Mouse (Mus musculus) left cerebral cortex, adult 2 months (tissue): ENCODE data around the gene Eda2r. TPM values are rescaled to one million over a fixed set of nuclear protein-coding genes. Genes with fewer than 3 reads are reported as not detected.

ENCODE experiments used
- DNase-seq, 2 experiments: peaks; one replicate each; pipeline ENCODE4 v3.0.0; 2021 to 2022; ENCODE audit warnings: low spot score in 2 of 2, mixed read lengths in 1 of 2; ENCODE audit errors: extremely low spot score in 1 of 2
- H3K27ac ChIP-seq: fragments of 200-600 bp; 2 replicates; pipeline ENCODE4 v1.8.1; 2022
- H3K4me3 ChIP-seq: fragments of 200-600 bp; 2 replicates; pipeline ENCODE4 v1.8.1; 2022
- CTCF ChIP-seq: fragments of 200-600 bp; IDR thresholded peaks from 2 replicates; pipeline ENCODE4 v1.8.1; 2022; ENCODE audit warnings: antibody characterized with exemption, mild to moderate bottlenecking, moderate library complexity
- intact Hi-C: fragments of 180-260 bp; cut with DNase I; formaldehyde crosslinking; loops from one replicate; pipeline ENCODE4 v1.15.1; 2025
- long read RNA-seq, 2 experiments: library from polyadenylated mRNA; stranded (forward); transcript quantifications; one replicate each; pipeline ENCODE4 v2.0.0; 2021; ENCODE audit warnings: borderline mapping rate in 2 of 2
- total RNA-seq, 2 experiments: library from RNA; stranded (reverse); gene quantifications; 2 replicates each; pipeline ENCODE4 v1.2.3; 2021

Gene Eda2r
- total RNA-seq, result not detected
- long read RNA-seq, experiment 1, result 0 reads
- long read RNA-seq, experiment 2, result 0 reads

DNA sequence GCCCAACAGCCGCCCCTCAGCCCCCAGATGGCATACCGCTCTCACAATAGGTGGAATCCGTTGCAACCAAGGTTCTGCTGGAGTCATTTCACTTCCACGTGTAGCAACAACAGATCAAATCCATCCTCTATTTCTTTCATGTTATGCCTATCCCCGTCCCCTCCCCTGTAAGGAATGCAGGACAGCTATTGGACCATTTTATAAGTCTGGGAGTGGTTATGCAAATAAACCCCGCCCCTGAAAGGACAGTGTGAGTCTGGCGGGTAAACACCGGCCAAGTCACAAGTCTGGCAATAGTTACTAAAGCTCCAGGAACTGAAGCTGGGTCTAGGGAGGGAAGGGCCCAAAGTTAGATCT lies at the start of gene Eda2r:
Eda2r (minus strand) TSS at position 152 of the 357 bp plus-strand sequence.
- Histone ChIP-seq H3K4me3 (no peak within 1 kb of the TSS), H3K27ac (no peak within 1 kb of the TSS)
- intact Hi-C loops, result no loop called here
- no peak for TF ChIP-seq CTCF
- no peak for DNase-seq

DNA sequence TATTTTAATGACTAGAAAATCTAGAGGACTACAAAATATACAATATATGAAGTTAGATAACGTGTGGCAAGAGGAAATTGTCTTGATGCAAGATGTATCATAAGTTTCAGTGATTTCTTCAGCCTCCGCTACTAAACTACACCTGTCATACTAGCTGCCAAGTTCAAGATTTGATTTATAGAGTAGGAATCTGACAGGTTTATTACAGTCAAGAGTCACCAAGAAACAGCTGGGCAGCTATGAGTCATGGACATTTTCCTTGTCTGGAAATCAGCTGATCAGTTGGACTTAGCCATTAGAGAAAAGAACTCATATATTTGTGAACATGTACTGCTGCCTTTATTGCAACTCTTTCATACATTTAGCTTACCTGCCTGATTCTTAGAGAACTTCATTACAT lies 20.9 kb upstream of the Eda2r start:
- Histone ChIP-seq H3K4me3 (no peak overlapping the region), H3K27ac (no peak overlapping the region)
- TF ChIP-seq CTCF, result no peak
- no peak for DNase-seq
- intact Hi-C loops, result no loop called here

DNA sequence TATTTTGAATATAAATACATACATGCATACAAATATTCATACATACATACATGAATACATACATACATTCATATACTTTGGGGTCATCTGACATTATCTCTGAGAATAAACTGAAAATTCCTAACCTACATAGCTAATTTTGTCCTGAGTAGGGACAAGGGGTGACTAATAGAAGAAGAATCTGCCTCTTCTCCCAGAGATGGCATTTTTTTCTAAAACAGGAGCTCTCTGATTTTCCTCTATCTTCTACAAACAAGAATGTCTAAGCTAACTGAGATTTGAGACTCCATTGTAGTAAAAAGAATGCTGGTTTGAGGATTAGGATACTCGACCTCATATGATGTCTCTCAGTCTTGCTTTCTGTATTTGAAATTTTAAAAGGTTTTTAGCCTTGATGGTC lies 1.1 kb upstream of the Eda2r start:
- TF ChIP-seq CTCF, result no peak
- no peak for DNase-seq
- no peak overlapping the region for H3K4me3 ChIP-seq
- H3K27ac ChIP-seq, result no peak overlapping the region
- intact Hi-C loops, result no loop called here

DNA sequence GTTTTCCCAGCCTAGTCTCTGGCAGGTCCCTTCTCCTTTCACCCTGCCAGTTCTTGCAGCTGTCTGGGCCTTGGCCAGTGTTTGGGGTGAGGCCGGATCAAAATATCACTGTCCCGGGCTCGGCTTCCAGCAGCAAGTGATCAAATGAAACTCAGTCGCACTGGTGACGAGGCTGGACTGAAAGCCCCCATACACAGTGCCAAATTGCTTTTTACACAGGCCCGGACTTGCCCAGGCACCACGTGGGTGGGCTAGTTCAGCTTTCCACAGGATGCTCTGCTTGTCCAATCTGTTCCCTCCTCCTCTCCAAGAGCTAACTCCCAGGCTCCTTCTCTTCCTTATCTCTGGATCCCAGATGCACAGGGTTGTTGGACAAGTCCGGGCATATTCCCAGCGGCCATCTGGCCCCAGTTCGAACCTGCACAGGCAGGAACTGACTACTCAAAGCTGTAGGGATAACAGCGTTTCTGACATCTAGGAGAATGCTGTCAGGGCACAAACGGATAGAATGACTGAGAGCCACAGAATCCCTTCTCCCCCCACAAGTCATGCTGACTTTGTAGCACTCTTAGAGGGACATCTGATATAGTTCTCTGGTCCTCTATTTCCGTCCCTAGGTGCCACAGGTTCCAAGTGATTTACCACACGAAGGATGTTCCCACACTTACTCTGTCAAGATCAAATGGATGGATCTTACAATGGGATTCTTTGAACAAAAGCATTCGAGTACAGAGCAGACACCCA lies 523 bp downstream of the Eda2r start:
- no peak overlapping the region for H3K27ac ChIP-seq
- H3K4me3 ChIP-seq, result no peak overlapping the region
- DNase-seq, result no peak
- no peak for TF ChIP-seq CTCF
- intact Hi-C loops, result no loop called here

DNA sequence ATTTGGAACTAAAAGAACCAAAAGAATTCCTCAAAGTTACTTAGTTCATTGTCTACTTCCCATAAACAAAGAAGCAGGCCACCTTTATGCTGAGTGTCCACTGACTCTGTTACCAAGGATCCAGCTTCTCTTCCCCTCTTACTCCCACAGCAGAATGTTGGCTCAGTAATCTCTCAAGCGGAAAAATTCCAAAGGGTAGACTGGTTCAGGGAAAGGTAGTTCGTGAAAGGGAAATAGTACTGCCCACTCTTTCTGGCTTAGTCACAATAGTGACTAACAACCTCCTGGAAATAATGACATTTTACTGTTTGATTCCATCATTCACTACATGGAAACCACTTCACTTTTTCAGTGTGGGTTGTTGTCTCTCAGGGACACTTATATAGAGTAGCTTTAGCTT lies 4.2 kb downstream of the Eda2r start:
- DNase-seq, result no peak
- Histone ChIP-seq H3K4me3 (no peak overlapping the region), H3K27ac (no peak overlapping the region)
- intact Hi-C loops, result no loop called here
- TF ChIP-seq CTCF, result no peak

DNA sequence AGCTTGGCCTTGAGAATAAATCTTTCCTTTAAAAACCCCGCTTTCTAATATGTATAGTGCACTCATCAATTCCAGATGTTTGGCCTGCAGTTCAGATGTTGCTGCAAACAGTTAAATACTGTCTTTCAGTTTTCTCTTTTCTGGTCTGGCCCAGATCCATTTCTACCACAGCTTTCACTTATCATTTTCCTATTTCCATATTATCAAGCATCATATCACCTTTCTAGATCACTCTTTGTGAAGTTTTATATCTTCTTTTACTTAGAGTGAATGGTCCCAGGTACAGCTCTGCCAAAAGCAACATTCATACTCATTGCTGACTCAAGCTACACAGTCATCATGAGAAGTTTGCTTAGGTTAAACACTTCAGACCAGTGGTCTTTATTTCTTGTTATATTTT lies 7.8 kb downstream of the Eda2r start:
- intact Hi-C loops, result no loop called here
- Histone ChIP-seq H3K4me3 (no peak overlapping the region), H3K27ac (no peak overlapping the region)
- no peak for TF ChIP-seq CTCF
- no peak for DNase-seq

DNA sequence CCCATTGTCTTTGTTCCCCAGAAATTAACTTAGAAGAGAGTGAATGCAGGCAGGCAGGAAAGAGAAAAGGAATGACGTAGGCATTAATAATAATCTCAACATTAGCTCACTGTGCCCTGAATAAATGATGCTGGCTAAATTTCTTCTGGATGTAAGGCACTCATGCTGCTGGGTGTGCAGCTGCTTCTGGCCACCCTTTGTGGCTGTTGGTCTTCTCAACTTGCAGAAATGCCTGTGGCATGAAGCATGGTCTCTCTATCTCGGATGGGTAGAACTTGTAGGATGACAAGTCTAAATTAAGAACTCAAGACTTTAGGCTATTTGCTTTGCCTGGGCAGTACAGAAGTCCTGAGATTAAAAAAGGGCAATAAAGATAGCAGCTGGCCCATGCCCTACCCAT lies 8.3 kb downstream of the Eda2r start:
- H3K4me3 ChIP-seq, result no peak overlapping the region
- TF ChIP-seq CTCF, result no peak
- DNase-seq, result no peak
- intact Hi-C loops, result no loop called here
- no peak overlapping the region for H3K27ac ChIP-seq

DNA sequence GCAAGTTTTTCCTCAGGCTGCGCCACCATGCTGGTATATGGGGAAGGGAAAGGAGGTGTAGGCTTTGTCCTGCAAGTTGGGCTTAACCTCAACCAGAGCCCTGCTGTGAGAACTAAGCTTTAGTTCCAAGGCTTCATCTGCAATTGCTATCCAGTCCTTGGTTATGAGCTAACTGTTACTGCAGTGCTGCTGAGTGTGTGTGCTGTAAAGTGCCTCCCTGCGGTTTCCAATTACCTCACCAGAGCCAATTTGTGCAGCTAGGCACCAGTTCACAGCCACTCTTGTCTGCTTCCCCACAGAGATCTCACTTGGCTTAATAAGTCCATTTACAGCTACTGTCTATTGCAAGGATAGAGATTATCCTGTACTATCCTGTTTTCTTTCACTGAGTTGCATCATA lies 16.1 kb downstream of the Eda2r start:
- DNase-seq, result no peak
- H3K4me3 ChIP-seq, result no peak overlapping the region
- no peak for TF ChIP-seq CTCF
- no peak overlapping the region for H3K27ac ChIP-seq
- intact Hi-C loops, result no loop called here

DNA sequence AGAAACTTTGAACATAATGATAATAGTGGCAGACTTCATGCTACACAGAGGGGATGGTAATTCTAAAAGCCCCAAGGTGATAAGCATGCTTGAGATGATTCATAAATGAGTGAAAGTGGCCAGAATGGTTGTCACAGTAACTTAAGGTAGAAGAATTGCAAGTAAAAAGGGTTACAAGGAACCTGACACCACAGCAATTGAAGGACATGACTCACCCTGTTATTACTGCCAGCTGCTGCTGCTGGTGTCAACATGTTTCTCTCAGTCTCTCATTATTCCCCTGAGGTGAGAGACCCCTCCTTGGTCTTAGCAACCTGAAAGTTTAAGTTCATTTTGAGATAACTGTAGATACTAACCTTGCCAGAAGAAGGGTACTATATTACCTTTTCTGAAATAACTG lies 49.1 kb downstream of the Eda2r start:
- TF ChIP-seq CTCF, result no peak
- no peak for DNase-seq
- intact Hi-C loops, result no loop called here
- no peak overlapping the region for H3K4me3 ChIP-seq
- H3K27ac ChIP-seq, result no peak overlapping the region
